Mouse (Mus musculus) gonadal fat pad, adult 2 months (tissue): ENCODE results near the gene Xpnpep1. TPM values are rescaled to one million over a fixed set of nuclear protein-coding genes. Genes with fewer than 3 reads are reported as not detected.

Experiments
- DNase-seq: peaks from one replicate; pipeline ENCODE4 v3.0.0-alpha.2; 2012; ENCODE audit warnings: low read depth
- polyA plus RNA-seq: library from polyadenylated mRNA; depleted of rRNA; stranded (reverse); fragments of >200 nt; gene quantifications from 2 replicates; pipeline ENCODE4 v1.2.3, GENCODE M21; 2012; rRNA removed

The Xpnpep1 gene
- polyA plus RNA-seq, result 100 and 113 TPM in 2 replicates

DNA sequence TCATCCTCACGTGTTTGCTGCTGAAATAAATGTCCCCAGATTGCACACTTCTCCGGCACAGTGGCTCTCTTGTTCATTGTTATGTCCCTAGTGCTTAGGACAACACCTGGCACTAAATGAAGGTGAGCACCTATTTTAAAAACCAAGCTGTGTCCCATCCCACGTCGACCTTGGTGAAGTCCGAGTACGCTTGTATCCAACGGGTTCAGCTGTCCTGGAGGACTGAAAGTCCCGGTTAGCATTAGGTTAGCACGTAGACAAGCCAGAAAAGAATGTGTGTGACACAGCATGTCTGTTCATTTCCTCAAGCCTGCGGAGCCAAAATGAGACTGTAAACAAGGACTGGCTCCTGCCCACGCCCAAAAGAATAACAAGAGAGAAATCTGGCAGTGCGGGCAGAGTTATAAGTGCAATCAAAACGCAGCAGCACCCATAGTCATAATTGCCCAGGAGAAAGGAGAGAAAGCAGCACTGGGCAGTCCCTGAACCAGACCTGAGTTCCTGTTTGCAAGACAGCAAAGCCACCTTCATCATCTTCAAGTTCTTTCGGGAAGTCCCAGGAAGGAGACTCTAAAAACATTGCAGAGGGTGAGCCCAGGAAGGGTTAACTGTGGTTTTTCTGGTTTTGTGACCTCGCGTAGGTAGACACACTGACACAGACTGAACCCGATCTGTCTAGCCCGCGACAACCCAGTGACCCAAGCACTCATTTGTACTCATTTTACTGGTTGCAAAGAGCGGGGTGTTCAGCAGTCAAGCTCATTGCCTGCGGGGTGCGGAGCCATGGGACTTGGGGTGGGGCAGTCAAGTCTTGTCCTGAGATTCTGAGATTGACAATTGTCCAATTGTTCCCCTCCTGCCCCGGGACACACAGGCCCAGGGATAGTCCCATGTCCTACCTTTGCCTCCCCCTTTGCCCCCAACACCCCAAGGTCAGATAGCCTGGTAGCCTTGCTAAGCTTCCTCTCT lies at the start of gene Xpnpep1:
TSS of gene Xpnpep1 (minus strand) at position 51 of the 969 bp plus-strand sequence.
- DNase-seq, result no peak

DNA sequence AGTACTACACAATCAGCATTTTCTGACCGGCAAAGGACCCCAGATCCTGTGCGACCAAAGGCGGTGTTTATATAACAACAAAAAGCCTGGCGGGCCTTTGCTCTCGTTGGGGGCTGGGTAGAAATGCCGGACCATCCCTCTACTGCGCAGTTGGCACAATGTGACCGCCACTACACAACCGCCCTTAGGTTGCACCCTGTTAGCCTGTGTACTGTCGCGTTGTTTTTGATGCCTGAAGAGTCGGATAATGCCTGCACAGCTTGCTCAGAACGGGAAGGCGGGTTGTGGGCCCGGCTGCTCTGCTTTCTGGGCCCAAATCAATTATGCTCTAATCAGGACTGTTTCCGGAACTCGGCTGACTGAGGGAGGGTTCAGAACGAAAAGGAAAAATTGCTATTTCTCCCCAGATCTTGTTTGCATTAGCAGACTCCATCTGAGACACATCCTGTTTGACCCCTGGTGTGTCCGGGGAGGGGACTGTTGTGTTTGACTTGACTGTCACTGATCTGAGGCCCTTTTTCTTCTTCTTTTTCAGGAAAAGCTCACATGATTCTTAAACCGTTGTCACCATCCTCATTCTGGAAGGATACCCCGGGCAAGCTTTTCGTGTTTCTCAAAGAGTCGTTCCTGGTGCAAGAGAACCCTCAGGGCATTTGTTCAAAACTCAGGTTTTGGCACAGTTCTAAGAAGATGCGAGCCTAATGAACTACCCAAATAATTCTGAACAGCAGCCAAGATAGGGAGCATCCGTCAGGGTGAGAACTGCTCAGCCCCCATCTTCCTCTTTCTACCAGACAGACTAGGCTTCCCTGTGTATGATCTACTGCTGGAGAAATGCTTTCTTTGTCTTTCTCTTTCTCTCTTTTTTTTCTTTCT lies 47.5 kb upstream of the Xpnpep1 start:
- DNase-seq, result no peak

DNA sequence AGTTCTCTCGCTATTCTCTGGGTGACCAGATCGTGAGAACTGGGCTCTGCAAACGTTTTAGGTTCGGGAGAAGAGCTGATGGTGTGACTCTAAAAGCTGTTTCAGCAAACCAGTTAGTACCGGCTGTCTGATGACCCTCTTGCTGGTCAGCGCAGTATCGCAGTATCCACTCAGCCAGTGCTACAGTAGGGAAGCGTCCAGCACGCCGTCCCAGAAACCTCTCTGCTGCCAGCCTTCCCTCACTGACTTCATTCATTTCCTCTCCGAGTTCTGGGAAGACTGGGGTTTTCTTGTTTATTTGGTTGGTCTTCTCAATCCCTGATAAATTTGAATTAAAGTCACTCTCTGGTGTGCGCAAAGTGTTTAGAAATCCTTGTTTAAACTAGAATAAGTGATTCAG lies 46.8 kb upstream of the Xpnpep1 start:
- no peak for DNase-seq

DNA sequence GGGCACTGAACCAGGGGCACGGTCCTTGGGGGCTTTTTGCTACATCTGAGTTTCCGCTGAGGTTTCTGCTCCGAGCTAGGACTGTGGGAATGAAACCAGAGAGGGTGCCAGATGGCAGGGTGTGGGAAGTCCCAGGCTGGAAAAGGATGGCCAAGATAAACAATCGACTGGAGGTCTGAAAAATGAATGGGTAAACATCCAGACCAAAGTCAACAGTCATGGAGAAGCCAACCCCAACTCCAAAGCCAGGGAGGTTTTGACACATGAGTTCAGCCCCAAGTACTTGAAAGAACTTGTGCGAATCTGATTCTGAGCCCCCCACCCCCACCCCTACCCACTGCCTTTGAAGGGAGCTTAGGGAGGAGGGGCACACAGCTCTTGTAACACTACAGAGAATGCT lies 44.7 kb upstream of the Xpnpep1 start:
- DNase-seq, result no peak

DNA sequence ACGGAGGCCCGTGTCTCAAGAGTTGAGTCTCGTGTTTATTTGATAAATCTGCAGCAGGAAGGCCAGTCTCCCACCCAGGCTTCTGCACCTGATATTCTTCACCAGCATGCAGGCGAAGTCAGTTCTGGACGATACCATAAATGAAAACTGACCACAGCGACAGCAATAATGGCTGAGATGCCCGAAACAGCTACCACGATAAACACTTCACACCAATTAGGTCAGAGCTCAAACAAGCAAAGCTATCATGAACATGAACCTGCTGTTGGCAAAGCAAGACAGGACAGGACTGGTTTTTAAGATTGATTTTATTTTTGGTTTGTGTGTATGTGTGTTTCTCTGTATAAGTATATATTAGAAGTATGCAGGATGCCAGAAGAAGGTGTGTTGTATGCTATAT lies 42.8 kb upstream of the Xpnpep1 start:
- DNase-seq, result no peak

DNA sequence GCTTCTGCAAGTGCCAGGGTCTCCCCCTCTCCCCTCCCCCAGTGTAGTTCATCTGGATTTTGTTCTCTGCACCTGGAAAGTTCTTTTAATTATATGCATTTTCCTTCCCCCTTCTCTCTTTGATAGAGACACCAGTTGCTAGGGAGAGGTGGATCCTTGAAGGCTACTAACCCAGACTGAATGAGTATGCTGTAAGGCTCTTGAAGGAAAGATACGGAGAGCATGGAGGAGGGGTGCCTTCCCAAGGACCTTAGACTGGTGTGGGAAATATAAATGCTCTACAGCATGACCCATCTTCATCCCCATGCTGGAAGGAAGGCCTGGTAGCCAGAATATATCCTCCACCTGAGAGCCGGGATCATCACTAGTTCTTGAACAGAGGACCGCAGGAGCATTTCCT lies 41.3 kb upstream of the Xpnpep1 start:
- no peak for DNase-seq

DNA sequence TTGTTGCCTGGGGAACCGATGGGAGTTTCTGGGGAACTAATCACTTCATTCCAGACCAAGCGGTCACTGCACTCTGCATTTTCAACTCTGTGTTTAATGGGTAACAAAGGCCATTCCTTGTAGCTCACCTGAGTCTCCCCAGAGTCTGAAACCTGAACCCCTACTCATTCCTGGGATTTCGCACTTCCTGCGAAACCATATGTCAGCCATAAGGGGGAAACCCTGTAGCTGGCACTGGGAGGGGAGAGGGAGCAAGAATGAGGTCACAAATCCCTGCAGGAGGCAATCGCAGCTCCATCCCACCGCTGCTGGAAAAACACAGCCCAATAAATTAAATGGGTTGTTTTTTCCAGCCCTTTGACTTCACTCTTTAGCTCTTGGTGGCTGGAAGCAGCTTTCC lies 40.9 kb upstream of the Xpnpep1 start:
- DNase-seq, result no peak

DNA sequence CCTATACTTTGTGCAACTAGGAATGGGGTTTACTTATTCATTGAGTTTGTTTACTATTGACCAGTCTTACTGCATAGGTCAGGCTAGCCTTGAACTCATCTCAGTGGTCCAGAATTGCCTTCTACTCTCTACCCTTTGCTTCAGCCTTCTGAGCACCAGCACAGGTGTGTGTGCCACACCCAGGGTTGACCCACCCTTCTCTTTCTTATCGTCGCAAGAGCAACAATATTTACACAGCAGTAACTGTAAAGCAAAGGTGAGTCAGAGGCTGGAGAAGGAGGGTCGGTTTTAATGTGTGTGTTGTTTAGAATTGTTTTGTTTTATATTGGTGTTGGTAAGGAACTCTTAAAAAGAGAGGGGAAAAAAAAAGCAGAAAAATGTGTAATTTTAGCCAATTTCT lies 40.5 kb upstream of the Xpnpep1 start:
- DNase-seq, result no peak

DNA sequence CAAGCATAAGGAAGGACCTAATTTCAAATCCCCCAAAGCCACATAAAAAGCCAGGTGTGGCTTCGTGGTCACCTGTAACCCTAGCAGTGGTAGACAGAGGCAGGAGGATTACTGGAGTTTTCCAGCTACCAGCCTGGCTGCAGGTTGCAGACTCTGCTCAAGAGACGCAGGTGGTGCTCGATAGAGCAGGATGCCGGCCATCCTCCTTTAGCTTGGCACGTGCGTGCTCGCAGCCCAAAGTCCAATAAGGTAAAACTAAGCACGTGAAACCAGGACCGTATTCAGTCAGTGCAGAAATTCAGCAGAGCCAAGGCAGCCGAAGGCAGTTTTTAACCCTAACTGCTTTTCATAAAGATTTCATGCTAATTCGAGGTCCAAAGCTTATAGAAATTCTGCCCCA lies 40.0 kb upstream of the Xpnpep1 start:
- no peak for DNase-seq

DNA sequence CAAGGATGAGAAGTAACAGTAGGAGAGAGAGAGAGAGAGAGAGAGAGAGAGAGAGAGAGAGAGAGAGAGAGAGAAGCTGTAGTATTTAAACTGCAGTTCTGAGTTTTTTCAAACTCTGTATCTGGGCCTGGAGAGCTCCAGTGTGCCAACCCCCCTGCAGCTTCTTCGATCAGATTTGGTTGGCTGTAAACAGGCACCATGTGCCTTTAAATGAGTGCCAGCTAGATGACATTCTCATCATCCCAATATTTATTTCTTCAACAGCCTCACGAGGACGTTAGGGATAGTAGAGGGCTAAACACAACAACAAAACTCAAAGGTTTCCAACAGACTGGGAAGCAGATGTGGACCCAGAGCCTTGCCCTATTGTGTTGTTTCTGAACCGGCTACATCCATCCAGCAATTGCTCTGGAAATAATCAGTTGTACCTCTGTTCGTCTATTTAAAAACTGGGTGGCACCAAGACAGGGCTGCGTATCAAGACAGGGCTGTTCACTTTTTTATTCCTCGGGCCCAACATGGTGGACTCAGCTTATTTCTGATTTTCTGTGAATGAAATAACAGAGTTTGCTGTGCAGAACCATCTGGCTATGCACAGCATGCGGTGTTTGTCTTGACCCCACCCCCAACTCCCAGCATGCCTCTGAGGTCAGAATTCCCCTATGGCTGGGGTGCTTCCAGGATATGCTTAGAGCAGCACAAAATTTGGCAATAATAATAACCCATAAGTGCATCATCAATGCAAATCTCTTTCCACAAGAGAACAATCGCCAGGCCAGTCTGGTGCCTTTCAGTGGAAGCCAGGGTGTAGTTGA lies 38.5 kb upstream of the Xpnpep1 start:
- no peak for DNase-seq

DNA sequence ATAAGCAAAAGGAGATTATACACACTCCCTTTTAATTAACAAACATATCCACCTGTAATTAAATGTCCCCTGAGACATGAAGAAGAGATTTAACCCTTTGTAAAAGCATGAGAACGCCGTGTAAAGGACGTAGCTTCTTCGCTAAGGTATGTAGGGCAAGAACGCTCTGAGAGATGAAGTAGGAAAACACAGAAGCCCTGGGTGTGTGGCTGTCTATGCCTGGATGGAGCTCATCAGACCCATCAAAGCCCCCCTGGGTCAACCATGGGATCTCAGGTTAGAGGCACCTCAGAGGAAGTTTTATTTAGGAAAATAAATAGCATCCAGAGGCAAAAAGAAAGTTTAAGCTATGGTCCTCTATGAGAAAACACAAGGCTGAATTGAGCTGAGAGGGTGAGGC lies 37.3 kb upstream of the Xpnpep1 start:
- no peak for DNase-seq

DNA sequence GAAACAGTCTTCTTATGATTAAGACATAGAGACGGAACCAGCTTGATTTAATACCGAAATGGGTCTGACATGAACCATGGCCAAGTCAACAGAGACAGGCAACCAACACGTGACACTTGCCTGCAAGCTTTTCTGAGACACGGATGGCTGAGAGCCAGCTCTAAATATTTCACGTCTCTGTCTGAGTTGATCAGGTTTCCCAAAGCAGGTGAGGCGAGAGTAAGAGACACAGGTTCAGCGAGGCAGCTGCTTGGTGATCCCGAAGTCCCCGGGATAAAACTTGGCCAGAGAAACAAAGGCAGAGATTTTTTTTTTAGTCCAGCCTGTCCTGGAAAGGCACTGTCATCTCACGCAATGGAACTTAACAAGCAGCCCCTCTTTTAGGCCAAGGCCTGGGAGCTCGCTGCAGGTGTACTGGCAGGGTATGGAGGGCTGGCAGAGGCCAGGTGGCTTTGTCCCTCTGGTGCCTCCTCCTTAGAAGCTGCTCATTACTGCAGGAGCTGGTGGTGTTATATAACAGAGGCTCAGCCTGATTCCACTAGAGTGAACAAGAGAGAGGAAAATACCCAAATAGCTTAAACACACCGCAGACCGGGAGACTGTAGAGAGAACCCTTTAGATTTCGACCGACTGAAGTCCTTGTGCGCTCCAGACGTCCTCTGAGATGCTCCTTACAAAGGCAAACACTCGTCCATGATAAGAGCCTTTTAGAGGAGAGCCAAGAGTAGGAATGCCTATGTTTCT lies 36.4 kb upstream of the Xpnpep1 start:
- peak; percentile 63 for DNase-seq

DNA sequence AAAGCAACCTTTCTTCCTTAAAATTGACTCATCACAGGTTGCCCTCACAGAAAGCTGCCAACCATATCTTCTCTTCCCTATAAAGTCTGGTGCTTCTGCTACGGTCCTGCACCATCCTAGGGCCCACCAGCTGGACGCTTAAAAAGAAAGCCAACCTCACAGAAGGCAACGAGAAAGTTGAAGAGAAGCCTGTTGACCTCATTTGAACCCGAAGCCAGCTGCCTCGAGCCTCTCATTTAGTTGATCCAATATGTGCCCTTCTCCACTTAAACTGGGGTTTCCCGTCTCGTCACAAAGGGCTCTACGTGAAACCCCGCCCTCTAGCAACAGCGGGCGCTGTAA lies 35.9 kb upstream of the Xpnpep1 start:
- no peak for DNase-seq

DNA sequence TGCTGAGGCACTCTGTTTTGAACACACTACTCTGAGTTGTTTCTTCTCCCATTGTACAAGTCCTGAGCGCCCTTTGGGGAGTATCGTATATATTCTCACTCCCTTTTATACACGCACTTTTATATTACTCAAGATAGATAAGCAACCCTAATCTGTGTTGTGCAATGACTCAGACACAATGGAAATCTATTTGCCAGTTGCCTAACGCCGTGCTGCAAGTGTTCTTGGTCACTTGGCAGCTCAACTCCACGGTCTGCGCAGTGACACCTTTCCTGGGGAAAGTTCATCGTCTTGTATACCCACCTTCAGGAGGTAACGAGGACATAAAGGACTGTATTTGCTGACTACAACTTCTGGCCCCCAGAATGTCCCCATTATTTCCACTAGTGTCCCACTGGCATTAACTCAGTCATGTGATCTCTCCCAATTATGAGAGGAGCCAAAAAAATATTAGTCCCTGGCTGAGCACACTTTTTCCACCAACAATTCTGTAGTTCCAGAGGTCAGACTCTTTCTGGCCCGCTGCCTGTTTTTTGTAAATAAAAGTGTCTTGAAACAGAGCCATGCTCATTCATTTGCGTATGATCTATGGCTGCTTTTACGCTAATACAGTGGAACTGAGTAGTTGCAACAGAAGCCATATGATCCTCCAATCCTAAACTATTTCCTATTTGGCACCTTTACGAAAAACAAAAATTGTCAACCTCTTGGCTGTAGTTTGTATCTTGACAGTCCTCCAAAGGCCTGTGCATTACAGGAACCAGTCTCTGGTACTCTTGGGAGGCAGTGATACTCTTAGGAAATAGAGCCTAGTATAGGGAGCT lies 35.1 kb upstream of the Xpnpep1 start:
- DNase-seq, result peak; percentile 79

DNA sequence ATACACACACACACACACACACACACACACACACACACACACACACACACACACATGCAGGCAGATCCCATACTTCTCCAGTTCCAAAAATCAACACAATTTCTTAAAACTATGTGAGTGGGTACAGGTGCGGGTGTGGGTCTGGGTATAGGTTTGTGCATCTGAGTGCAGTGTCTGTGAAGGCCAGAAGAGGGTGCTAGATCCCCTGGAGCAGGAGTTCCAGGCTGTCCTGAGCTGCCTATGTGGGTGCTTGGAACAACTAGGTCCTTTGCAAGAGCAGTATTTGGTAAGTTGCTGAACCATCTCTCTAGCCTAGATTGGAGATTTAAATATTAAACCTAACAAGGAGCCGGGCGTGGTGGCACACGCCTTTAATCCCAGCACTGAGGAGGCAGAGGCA lies 33.5 kb upstream of the Xpnpep1 start:
- DNase-seq, result no peak

DNA sequence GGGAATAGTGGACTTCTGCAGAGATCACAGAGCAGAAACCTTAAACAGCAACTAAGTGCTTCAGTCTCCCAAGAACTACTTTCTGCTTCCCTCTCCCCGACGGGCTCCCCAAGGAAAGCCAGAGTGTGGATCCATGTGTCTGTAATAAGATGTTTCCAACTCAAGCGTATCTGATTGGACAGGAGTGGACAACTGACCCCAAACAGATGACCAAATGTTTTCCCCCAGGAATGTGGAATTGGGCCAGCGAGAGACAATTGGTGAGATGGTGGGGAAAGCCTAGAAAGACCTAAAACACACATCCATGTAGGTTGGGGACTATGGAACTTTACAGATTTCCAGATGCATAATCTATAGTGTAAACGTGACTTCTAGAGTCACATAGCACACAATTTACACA lies 32.4 kb upstream of the Xpnpep1 start:
- no peak for DNase-seq

DNA sequence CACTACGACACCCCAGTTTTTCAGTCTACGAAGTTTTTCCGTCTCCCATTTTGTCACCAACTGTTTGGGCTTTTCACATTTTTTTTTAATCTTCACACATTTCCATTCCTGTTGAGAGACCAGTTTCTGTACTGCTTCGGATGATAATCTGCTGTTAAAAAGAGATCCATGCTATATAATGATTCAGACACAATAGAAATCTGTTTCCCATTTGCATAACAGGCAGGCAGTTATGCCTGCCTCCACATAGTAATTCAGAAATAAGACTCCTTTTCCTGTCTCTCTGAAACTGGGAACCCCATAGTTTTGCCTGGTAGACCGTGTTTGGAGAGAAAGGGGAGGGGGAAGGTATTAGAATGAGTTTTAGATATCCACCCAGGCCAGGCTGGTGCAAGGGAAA lies 31.6 kb upstream of the Xpnpep1 start:
- no peak for DNase-seq

DNA sequence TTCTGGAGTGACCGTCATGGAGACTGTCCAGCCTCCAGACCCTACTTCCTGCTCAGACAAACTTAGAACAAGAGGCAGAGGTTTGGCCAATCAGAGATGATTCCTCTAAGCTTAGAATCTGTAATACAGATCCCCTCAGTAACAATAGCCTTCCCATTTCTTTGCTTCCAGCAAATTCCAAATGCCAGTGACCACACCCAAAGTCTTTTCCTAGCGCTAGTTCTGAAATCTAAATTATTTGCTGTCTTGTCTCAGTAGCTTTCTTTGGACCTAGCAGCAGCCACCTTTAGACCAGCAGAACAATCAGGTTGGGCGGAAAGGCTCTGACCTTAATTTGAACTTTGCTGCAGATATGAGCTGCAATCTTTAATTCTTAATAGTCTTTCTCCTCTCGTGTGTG lies 30.9 kb upstream of the Xpnpep1 start:
- DNase-seq, result no peak

DNA sequence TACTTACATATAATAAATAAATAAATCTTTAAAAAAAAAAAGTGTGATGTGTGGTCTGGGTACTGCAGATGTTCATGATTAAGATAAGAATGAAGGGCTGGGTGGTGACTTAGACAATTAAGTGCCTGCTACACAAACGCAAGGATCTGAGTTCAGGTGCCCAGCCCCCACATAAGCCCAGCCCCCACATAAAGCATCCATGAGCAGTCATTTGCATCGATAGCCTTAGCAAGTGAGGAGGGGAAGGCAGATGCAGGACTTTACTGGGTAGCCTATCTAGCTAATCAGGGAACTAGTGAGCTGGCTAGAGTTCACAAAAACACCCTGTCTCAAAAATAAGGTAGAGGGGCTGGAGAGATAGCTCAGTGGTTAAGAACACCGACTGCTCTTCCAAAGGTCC lies 29.4 kb upstream of the Xpnpep1 start:
- DNase-seq, result no peak

DNA sequence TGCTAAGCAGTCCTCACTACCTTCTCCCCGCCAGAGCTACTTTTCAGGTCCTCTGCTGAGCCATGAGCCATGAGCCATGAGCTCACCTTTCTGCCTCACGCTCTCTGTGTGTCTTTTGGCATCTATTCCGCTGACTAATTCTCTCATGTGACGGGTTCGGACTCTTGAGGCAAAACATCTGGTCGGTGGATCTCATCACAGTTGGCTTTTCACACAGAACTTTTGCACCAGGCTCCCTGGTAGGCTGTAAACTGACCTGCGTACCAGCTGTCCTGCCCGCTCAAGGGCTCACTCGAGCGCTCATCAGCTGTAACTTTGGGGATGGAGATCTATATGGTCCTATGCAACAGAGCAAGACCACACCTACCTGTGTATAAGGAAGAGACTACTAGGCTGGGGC lies 26.9 kb upstream of the Xpnpep1 start:
- no peak for DNase-seq
